Mouse (Mus musculus) gastrocnemius, postnatal 14 days (tissue): ENCODE results near the gene Elob. TPM values are rescaled to one million over a fixed set of nuclear protein-coding genes. Genes with fewer than 3 reads are reported as not detected.

Source experiments
- DNase-seq: peaks from one replicate; pipeline ENCODE4 v3.0.0; 2021; ENCODE audit warnings: mixed read lengths
- intact Hi-C: fragments of 180-260 bp; cut with DNase I; formaldehyde crosslinking; loops from one replicate; pipeline ENCODE4 v1.15.1; 2025; ENCODE audit warnings: low total_unique reads
- microRNA-seq, 2 experiments: library from miRNA; unstranded; fragments of <30 nt; microRNA quantifications; one replicate each; pipeline ENCODE4 v1.2.0; 2021
- total RNA-seq, 2 experiments: library from RNA; stranded (reverse); gene quantifications; 2 replicates each; pipeline ENCODE4 v1.2.3; 2021

The Elob gene
- total RNA-seq, 2 experiments from 2014 or later: 321 to 328 TPM

- intact Hi-C loops: no loop called here
- DNase-seq: peak; percentile 70
Measured at GRCm38 (mm10) chr17:23790269-23791078, 38.5 kb downstream of the Elob start, which contains the start of gene Srrm2. TSS of gene Srrm2 (plus strand) at chr17:23790532.

DNA sequence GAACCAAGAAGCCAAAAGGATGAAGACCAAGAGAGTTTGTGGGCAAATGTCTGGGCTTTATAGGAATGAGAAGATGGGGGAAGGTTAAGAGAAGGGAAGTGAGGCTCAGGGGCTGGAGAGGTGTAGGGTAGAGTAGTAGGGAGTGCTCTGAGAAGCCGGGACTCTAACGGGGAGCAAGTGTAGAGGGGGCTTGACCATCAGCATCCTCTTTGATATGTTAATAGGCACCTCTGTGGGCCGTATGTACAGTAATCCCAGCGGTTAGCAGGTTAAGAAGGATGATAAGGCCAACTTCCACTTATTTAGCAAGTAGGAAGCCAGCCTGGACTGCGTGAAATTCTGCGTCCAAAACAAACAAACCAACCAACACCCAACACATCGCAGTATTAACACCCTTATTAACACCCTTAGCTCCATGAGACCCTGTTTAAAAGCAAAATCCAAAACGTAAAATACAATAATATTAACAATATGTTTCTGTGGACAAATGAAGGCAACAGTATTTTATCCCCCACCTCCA is 39.1 kb downstream of the Elob start:
- no peak for DNase-seq
- intact Hi-C loops: no loop called here

DNA sequence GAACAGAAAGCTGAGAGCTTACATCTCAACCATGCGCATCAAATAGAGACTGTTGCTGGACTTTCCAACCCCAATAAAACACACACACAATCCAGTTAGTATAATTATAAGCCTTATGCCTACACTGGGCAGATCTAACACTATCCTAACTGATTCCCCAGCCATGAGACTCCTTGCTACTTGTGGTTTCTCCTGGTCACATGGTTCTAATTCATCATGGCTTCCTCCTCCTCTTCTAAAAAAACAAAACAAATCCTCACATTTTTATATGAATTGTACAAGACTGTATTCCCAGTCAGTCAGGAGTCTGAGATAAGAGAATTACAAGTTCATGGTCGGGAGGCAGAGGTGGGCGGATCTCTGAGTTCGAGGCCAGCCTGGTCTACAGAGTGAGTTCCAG is 40.0 kb downstream of the Elob start:
- DNase-seq: no peak
- intact Hi-C loops: no loop called here

DNA sequence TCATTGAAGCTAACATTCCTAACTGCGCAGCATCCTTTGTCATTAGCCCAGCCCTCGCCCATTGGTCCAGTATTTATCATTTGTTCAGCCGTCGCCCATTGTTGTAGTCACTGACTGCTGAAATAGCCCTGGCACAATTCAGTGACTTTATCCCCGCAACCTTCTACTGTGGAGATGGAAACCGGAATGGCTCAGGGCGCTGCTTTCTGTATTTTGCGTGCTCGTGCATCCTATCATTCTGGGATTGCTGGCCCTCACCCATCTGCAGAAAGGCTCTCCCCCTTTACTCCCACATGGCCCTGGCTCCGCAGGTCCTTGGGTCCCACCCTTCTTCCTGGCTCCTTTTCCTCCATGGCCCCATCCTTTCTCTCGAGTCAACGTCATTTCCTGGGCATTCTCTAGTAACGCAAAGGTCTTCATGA is 42.4 kb downstream of the Elob start:
- intact Hi-C loops: no loop called here
- no peak for DNase-seq

- peak; percentile 70 for DNase-seq
- intact Hi-C loops: no loop called here
Measured at GRCm38 (mm10) chr17:23785561-23786471, 43.1 kb downstream of the Elob start, which contains the start of gene Flywch2. TSS of gene Flywch2 (minus strand) at chr17:23786081.

DNA sequence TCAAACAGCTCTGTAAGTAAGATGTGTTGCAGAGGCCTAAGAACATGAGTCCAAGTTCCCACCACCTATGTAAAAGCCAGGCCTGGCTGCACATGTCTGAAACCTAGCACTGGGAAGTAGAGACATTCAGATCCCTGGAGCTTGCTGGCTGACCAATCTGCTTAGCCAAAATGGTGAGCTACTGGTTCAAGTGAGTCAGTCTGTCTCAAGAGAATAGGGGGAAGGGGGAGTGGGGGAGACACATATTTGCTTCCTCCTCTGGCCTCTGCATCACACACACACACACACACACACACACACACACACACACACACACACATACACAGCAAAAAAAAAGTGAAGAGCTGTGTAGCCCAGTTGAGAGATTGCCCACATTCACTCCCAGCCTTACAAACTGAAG is 45.6 kb downstream of the Elob start:
- intact Hi-C loops: no loop called here
- no peak for DNase-seq

- DNase-seq: no peak
- intact Hi-C loops: loop anchor here (5.0 kb wide), 2 partner anchors 64 to 179 kb away; partner anchors contain the start of genes Prss32, Prss41 and Sbpl
Measured at GRCm38 (mm10) chr17:23778447-23778846, 50.5 kb downstream of the Elob start.

GRCm38 (mm10) chr17:23777141-23777540 is 51.8 kb downstream of the Elob start:
- intact Hi-C loops: loop anchor here (5.0 kb wide), 2 partner anchors 65 to 180 kb away; partner anchors contain the start of genes Prss32, Prss41 and Sbpl
- DNase-seq: no peak

DNA sequence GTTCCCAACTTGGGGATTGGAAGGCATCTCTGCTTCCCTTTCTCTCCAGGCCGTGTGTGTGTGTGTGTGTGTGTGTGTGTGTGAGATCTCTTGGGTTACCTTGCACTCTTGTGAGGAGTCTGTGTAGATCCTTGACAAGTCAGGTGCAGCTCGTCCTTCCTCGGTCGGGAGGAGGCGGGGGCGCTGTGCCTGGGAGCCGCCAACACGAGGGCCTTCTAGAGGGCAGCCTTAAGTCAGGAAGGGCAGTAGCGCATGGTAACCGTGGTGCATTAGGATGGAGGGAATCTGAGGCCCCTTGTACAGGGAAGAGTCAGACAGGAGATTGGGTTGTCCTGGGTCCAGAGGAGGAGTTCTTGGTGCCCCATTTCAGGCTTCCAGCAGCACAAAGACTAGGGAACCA is 52.7 kb downstream of the Elob start:
- intact Hi-C loops: loop anchor here (5.0 kb wide), 2 partner anchors 66 to 181 kb away; partner anchors contain the start of genes Prss32, Prss41 and Sbpl
- DNase-seq: no peak

Small RNA genes within 50 kb of the gene (microRNA-seq; reads per million reads assigned to microRNA genes)
- 0 to 0.96 reads per million in 2 experiments for gene Mir5125

Other genes with a start within 250 kb of the Elob start
- gene Zfp13, start 229.6 kb downstream of the Elob start, total RNA-seq: 1 to 10 TPM; 4.9 TPM
- gene Zscan10, start 228.3 kb downstream of the Elob start, total RNA-seq: not detected
- gene Mmp25, start 183.9 kb downstream of the Elob start, total RNA-seq: under 1 TPM; 0.20 to 0.27 TPM
- gene Bicdl2, start 168.6 kb downstream of the Elob start, total RNA-seq: not detected
- gene Hcfc1r1, start 155.5 kb downstream of the Elob start, total RNA-seq: 100 to 1,000 TPM; 223 to 235 TPM
- 10 to 100 TPM; 15.8 to 19.1 TPM for gene Thoc6, start 155.3 kb downstream of the Elob start, total RNA-seq
- gene Tnfrsf12a, start 151.7 kb downstream of the Elob start, total RNA-seq: 10 to 100 TPM; 18.7 to 57.3 TPM
- not detected for gene Cldn6, start 149.9 kb downstream of the Elob start, total RNA-seq
- gene Cldn9, start 145.1 kb downstream of the Elob start, total RNA-seq: under 1 TPM; 0.23 to 0.51 TPM
- gene 1520401A03Rik, start 106.4 kb downstream of the Elob start, total RNA-seq: under 1 TPM in 1 of 2 experiments, not detected in 1; 0.09 TPM
- gene Pkmyt1, start 102.8 kb downstream of the Elob start, total RNA-seq: 1 to 10 TPM; 2.1 to 2.3 TPM
- gene Paqr4, start 88.3 kb downstream of the Elob start, total RNA-seq: 1 to 10 TPM; 5.7 to 9.1 TPM
- gene Kremen2, start 83.3 kb downstream of the Elob start, total RNA-seq: not detected
- gene Flywch1, start 57.5 kb downstream of the Elob start, total RNA-seq: 10 to 100 TPM; 35.6 to 35.8 TPM
- gene Flywch2, start 43.1 kb downstream of the Elob start, total RNA-seq: 1 to 10 TPM; 1.2 to 2.0 TPM
- gene Srrm2, start 38.6 kb downstream of the Elob start, total RNA-seq: 100 to 1,000 TPM; 148 to 169 TPM
- not detected for gene Prss33, start 6.9 kb upstream of the Elob start, total RNA-seq
- not detected for gene Prss32, start 14.7 kb upstream of the Elob start, total RNA-seq
- under 1 TPM in 1 of 2 experiments, not detected in 1; 0.18 TPM for gene Prss41, start 15.0 kb upstream of the Elob start, total RNA-seq
- gene Prss21, start 38.9 kb upstream of the Elob start, total RNA-seq: not detected
- gene Dcpp1, start 51.7 kb upstream of the Elob start, total RNA-seq: not detected
- gene Dcpp2, start 51.7 kb upstream of the Elob start, total RNA-seq: not detected
- gene Dcpp3, start 88.3 kb upstream of the Elob start, total RNA-seq: not detected
- not detected for gene Sbp, start 112.5 kb upstream of the Elob start, total RNA-seq
- not detected for gene Sbpl, start 126.1 kb upstream of the Elob start, total RNA-seq
- gene Prss30, start 151.4 kb upstream of the Elob start, total RNA-seq: not detected
- gene Prss22, start 169.0 kb upstream of the Elob start, total RNA-seq: not detected
- gene Prss27, start 209.0 kb upstream of the Elob start, total RNA-seq: not detected
- gene Kctd5, start 244.3 kb upstream of the Elob start, total RNA-seq: 10 to 100 TPM; 12.3 to 13.6 TPM